Mouse (Mus musculus) adrenal gland, postnatal 14 days (tissue): ENCODE data around the gene Casp2. TPM values are rescaled to one million over a fixed set of nuclear protein-coding genes. Genes with fewer than 3 reads are reported as not detected.

Experiments used
- total RNA-seq: library from RNA; stranded (reverse); gene quantifications from 2 replicates; pipeline ENCODE4 v1.2.3, GENCODE M21; 2021

Casp2 gene
- total RNA-seq, 1 experiment from 2014 or later = 21.8 TPM

Other genes starting within 250 kb of the Casp2 start
- gene Sva, start 226.6 kb upstream of the Casp2 start, total RNA-seq = not detected in 2 replicates
- not detected in 2 replicates for gene Tas2r139, start 124.0 kb upstream of the Casp2 start, total RNA-seq
- not detected in 2 replicates for gene Tas2r144, start 49.7 kb upstream of the Casp2 start, total RNA-seq
- gene Gstk1, start 19.1 kb upstream of the Casp2 start, total RNA-seq = 108 and 147 TPM in 2 replicates
- 0.86 and 1.0 TPM in 2 replicates for gene Tmem139, start 3.0 kb upstream of the Casp2 start, total RNA-seq
- gene Clcn1, start 21.7 kb downstream of the Casp2 start, total RNA-seq = 0.19 TPM in 1 of 2 replicates, not detected in the other
- gene Fam131b, start 59.7 kb downstream of the Casp2 start, total RNA-seq = 0.30 and 0.90 TPM in 2 replicates
- 115 and 117 TPM in 2 replicates for gene Zyx, start 84.6 kb downstream of the Casp2 start, total RNA-seq
- gene Epha1, start 108.3 kb downstream of the Casp2 start, total RNA-seq = 1.2 and 3.6 TPM in 2 replicates
- gene Tas2r143, start 135.3 kb downstream of the Casp2 start, total RNA-seq = 2.0 and 3.5 TPM in 2 replicates
- gene Tas2r135, start 140.4 kb downstream of the Casp2 start, total RNA-seq = 1.4 and 2.2 TPM in 2 replicates
- 1.0 and 1.2 TPM in 2 replicates for gene Tas2r126, start 169.6 kb downstream of the Casp2 start, total RNA-seq
- gene Olfr458, start 200.2 kb downstream of the Casp2 start, total RNA-seq = not detected in 2 replicates
- not detected in 2 replicates for gene Olfr457, start 211.3 kb downstream of the Casp2 start, total RNA-seq
- gene Olfr456, start 222.2 kb downstream of the Casp2 start, total RNA-seq = not detected in 2 replicates